Mouse (Mus musculus) embryo, embryonic 10.5 days (tissue): ENCODE measurements around the gene Atg10.
A peak's percentile ranks its signal among the peaks of the same experiment; 100 is the strongest.
"Not testable (repeated sequence)": the region's sequence is repeated elsewhere in the genome, so short reads cannot be mapped to it uniquely, and the experiment has no call there.

ENCODE experiments used
- DNase-seq: peaks from one replicate; pipeline ENCODE4 v3.0.0-alpha.2; 2015; ENCODE audit warnings: low spot score

Gene Atg10

DNA sequence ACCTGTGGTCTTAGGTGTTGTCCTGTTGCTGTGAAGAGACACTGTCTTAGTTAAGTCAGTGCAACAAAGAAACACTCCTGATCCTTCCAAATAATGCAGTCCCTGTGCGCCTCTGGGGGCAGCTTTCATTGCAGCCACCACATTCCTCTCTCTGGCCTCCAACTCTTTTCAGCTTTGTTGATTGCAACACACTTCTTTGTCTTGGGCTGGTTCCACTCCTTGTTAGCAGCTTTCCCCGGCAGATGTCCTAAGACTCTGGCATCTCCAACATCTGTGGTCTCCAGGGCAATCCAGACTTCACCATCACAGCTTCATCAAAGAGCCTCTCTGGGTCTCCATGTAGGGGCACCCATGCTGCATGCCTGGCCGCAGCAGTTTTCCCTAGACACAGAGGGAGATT is 290.5 kb downstream of the Atg10 start:
- DNase-seq = no peak

DNA sequence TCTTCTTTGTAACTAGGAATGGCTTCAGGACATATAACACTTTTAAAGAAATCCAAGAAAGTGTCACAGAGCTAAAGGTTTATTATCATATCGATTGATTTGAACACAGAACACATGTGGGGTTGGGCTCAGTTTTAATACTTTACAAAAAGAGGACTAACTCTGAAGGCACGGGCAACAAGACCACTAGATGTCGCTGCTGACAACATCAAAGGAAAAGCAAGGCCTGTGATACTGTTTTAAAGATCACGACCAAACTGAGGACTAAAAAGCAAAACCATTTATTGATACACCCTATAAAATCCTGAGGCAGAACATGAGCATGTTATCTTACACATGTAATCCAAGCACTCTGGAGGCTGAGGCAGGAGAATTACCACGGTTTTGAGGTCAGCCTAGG is 293.9 kb downstream of the Atg10 start:
- DNase-seq = peak; percentile 86

DNA sequence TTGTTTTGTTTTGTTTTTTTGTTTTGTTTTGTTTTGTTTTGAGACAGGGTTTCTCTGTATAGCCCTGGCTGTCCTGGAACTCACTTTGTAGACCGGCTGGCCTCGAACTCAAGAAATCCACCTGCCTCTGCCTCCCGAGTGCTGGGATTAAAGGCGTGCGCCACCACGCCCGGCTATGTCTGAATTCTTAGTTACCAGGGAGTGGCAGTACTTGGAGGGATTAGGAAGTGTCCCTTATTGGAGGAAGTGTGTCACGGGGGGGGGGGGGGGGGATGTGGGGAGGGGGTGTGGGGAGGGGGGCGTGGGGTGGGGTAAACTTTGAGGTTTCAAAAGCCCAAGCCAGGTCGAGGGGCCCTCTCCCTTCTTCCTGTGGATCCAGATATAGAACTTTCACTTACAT is 295.5 kb downstream of the Atg10 start:
- not testable (repeated sequence) for DNase-seq

DNA sequence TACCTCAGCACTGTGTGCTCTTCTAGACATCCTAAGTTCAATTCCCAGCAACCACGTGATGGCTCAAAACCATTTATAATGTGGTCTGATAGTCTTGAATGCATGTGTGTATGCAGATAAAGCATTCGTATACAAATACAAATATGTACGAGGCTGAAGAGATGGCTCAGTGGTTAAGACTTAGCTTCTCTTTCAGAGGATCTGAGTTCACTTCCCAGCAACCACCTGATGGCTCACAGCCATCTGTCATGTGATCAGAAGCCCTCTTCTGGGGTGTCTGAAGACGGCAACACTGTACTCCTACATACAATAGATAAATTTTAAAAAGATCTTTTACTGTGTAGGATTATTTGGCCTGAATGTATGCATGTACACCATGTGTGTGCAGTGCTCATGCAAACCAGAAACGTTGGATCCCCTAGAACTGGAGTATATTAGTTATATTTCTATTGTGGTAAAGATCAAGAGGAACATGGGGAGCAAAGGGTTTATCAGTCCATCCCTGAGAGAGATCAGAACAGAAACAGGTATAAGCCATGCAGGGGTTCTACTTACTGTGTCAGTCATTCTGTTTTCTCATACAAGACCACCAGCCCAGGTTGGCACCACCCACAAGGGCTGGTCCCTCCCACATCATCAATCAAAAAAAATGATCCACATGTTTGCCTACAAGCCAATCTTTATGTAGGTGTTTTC is 296.7 kb downstream of the Atg10 start:
- DNase-seq = no peak

DNA sequence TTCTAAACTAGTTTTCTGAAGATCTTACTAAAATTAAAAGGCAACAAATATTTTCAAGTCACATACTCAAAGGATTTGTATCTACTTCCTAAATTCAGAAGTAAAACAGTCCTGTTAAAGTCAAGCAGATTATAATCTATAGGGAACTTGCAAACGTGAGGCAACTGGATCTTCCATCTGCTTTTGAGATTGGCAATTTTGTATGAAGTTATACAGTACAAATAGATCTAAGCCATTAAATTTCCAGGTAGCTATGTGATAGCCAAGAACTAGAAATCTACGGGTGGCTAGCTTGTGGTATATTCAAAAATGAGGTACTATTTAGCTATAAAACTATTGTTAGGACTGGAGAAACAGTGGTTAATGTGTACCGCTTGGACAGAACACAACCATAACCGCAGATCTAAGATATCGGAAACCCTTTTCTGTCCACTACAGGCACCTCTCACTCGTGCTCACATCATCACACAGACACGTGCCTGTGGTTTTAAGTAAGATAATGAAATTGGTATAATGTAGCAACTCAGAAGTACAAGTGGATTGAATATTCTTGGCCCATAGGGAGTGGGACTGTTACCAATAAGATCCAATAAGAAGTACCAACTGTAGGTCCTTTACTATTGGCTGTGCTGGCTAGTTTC is 297.5 kb downstream of the Atg10 start:
- peak; percentile 18 for DNase-seq

DNA sequence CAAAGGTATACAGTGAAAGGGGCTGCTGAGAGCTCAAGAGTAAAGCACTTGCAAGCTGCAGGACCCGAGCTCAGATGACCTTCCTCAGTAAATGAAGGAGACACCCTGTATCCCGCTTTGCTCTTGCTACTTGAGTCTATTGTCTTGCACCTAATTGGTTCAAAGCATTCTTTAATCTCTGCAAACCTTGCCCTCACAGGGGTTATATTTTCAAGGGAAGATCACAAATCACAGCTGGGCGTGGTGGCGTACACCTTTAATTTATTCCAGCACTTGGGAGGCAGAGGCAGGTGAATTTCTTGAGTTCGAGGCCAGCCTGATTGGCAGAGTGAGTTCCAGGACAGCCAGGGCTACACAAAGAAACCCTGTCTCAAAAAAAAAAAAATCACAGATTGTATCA is 298.6 kb downstream of the Atg10 start:
- no peak for DNase-seq

DNA sequence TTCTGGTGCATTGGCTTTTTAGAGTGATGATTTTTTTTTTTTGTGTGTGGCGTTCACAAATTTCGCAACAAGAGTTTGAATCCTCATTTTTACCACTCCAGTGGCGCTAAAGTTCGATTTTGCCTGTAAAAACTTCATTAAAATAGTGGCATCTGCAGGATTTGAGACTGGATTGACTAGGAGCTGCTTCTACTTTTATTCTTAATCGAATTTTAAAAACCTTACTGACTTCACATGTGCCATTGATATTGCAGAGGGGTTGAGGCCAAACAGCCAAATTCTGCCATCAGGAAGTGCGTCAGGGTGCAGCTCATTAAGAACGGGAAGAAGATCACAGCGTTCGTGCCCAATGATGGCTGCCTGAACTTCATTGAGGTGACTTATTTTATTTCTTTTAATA is 299.7 kb downstream of the Atg10 start:
- no peak for DNase-seq

DNA sequence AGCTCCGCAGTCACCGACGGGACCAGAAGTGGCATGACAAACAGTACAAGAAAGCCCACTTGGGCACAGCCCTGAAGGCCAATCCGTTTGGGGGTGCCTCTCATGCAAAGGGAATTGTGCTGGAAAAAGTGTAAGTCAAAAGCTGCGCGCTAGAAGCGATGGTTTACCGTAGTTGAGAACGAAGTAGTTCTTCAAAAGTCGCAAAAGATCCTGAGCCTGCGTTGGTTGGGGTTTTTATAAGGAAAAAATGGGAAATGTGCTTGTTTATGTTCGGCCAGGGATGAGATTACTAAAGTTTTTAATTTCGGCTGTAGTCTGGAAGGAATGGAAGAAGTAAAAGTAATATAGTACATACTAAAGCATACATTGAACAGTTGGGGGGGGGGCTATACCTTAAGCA is 300.2 kb downstream of the Atg10 start:
- peak; percentile 14 for DNase-seq

DNA sequence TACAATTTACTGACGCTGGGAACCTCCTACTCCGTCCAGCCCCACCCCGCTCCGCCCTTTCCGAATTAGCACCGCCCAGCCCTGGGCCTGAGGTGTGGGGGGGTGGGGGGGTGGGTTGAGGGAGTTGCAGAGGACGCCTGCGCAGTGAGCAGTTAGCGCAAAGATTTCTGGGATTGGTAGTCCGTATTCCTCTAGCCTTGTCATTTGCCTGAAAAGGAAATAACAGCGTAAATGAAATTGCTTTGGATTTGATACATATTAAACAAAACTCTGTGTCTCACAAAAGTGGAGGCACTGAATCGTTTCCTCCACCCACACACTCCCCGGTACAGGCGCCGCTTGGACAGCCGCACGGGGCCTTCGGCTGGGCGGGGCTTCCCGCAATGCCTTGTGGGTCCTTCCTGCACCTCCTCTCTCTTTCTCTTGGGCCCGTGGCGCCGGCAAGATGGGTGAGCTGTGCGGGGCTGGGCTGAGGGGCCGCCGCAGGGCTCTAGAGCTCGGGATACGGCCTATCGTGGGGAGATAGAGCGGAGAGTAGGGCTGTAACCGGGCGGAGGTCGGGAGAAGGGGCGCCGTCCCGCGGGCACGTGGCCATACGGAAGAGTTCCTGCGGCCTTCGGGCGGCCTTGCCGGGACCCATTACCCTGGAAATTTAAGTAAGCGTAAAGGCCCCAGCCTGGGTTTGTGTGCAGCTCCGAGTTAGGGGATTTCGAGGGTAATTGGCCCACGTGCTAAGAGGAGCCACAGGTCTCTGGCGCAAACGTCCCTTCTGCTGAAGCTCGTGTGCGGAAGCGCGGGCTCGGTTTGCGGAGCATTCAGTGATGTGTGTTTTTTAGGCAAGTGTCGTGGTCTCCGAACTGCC is 300.8 kb downstream of the Atg10 start, which contains the start of gene Rps23:
Rps23 (plus strand) TSS at position 208 of the 862 bp plus-strand sequence.
- DNase-seq = peak; percentile 96

DNA sequence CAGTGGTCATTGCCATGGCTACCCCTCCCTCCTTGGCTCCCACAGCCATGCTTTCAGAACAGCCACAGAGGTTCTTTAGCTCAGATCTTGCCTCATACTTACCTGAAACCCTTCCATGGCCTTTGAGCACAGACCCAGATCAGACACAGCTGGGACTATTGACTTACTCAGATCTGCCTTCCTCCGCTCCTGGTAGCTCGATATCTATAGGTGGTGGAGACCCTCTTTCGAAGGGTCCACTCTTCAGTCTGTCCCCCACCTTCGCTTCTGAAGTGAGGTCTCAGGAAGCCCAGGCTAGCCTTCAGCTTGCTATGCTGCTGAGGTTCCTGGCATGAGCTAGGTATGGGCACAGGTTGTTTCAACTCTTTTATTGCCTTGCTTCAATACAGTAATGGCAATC is 309.0 kb downstream of the Atg10 start:
- DNase-seq = no peak

DNA sequence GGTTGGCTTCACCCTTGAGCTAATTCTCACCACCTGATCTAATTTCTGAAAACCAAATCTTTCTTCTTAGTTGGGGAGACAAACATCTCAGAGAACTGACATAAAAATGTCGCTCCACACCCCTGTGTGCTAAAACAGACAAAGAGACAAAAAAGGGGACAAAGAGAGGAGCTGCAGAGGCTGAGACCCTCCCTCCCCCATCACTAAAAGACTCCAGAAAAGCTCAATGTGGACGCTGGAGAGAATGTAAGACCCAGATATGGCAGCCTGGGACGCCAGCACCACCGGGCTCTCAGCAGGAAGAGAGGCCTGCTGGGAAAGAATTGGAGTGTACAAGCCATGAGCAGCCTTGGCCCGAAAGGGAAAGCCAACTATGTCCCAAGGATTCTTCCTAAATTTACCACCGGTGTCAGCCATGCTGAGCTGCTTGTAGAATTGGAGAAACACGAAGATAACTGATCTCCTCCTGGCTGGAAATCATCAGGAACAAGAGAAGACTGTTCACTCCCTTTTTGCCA is 310.0 kb downstream of the Atg10 start:
- no peak for DNase-seq

DNA sequence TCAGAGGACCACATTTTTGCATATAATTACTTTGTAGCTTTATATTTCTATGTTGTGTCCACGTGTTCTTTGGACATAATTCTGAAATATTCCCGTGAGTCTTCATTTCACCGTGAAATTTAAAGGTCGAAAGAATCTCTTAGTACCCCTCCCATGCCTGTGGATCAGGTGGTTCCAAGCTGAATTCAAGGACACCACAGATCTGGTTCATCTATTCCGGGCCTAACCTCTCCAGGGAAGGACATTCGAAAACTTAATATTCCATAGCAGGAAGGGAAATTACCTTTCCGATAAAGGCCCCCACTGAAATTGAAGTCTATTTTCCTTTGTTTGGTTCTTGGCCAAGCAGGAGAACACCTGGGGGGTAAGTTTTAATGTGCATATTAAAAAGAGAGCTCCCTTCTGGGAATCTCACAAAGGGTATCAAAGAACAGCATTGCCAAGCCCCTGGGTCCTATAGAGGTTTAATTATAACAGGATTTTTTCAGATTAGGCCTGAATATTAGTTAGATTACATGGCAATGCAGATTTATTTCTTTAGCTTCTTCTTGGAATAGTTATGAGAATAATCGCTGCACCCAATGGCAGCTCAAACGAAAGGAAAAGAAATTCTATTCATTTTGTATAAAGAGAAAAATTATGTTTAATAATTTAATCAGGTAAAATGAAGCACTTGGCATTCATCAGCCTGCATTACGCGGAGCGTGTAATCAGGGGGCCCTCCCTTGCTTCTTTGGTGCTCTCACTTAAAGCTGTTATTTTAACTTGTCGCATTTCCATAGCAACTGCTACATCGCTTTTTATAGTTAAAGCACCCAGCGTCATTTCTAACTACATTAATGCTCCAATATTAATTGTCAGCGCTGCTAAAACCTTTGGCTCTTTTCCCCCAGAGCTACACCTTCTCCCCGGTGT is 310.8 kb downstream of the Atg10 start:
- no peak for DNase-seq

DNA sequence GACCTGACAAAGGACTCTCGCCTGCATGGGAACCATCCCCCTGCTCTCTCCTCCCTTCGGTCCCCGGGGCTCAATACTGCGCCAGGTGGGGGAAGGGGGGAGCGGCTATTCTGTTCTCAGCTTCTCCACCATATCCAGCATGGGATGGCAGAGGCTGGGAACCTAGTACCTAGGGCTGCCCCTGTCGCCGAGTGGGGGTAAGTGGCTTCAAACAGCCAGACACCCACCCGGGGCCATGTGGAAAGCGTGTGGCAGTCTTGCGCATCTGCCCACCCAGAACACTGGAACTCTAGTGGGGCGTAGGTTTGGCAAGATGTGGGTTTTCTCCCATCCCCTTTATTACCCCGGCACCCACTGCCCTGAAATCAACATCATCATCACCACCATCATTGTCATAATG is 316.4 kb downstream of the Atg10 start:
- DNase-seq = no peak

DNA sequence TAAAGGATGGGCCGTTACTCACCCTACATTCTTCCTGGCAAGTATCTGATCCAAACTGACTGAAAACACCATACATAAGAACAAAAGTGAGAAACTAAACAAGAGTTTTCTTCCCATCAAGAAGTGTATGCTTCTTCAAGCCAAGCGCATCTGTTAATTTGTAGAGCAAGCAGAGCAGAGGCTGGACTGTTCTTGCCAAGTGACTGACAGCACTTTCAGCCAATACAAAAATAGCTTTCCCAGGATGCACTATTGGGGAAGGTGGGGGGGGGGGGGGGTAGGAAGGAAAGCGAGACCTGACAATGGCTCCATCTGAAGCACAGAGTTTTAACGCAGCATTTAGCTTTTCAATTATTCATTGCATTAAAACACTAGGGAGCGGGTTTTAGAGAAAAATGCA is 318.6 kb downstream of the Atg10 start, which contains the start of gene Atp6ap1l:
Atp6ap1l (minus strand) TSS at position 180 of the 400 bp plus-strand sequence.
- no peak for DNase-seq

DNA sequence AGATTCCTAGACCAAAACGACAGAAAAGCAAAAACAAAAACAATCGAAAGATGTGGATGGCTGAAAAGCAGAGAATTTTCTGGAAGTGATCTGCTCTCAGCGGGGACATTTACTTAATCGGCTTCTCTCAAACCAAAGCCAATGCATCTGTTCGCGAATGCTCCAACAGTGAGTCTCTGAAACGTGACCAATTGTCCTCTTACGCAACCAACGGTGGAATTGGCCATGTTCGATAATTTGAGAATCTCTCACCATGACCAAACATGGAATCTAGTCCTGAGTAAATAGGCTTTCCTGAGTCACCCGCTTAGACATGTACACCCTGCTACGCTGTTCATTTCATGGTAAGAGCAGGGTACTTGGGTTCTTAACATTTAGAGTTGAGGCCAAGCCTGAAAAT is 326.9 kb downstream of the Atg10 start:
- DNase-seq = no peak

DNA sequence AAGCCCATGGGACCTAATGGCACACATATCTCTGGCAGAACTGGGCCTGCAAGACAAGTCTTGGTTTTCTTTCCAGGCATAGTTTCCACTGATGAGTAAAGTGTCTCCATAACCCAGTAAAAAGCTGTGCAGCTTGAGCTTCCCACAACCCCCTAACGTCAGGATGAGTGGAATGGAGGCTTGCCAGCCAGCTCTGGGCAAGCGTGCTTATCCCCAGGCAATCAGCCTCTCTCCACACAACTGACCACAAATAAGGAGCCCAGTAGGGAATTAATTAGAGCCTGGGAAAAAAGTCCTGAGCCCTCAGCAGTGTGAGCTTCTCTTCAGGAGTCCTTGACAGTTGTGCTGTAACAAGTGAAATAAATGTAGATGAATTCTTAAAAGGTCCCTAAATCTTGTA is 327.7 kb downstream of the Atg10 start:
- DNase-seq = no peak

DNA sequence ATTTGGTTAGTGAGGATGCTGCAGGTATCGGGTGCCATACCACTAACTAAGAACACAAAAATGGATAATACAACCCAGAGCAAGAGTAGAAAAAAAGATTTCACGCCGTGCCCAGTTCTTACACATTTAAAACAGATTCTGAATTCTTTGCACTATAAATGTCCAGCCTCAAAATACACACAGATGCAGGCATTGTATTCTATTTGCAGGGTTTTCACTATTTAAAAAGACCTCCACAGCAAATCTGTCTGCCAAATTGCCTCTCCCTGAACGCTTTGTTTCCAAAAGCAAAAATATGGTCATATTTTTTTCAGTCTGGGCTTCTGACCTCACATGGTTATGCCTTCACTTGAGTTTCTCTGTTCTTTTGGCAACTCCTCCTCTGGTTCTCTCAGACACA is 328.9 kb downstream of the Atg10 start:
- DNase-seq = no peak

DNA sequence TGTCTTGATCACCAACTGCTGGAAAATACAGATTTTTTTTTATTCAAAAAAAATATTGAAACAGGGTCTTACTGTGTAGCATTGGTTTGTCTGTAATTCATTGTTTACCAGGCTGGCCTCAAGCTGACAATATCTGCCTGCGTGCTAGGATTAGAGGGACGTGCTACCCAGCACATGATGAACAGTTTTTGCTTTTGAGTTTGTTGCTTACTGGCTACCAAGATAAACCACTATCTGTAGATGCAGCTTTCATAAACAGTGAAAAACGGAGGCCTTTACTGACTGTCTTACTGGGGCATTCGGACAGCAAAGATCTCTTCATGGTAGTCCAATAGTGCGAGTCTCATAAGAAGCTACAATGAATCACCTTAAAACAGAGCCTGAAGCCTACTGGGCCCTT is 333.7 kb downstream of the Atg10 start:
- no peak for DNase-seq

DNA sequence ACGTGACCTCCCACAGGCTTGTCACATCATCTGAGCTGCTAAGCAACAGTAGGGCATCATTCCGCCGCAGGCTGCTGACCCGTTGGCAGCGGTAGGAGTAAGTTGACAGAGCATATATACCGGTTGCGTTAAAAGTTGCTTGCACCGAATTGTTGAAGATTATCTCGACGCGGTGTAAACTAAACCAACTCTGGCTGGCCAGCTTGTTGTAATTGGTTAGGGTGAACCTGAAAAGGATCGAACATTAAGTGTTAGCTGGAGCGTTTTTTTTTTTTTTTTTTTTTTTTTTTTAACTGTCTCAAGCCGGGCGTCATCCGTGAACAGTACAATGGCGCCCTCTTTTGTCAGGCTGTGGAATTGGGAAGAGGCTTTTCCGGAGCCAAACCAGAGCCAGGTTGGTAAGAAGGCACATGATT is 337.2 kb downstream of the Atg10 start:
- DNase-seq = peak; percentile 89

DNA sequence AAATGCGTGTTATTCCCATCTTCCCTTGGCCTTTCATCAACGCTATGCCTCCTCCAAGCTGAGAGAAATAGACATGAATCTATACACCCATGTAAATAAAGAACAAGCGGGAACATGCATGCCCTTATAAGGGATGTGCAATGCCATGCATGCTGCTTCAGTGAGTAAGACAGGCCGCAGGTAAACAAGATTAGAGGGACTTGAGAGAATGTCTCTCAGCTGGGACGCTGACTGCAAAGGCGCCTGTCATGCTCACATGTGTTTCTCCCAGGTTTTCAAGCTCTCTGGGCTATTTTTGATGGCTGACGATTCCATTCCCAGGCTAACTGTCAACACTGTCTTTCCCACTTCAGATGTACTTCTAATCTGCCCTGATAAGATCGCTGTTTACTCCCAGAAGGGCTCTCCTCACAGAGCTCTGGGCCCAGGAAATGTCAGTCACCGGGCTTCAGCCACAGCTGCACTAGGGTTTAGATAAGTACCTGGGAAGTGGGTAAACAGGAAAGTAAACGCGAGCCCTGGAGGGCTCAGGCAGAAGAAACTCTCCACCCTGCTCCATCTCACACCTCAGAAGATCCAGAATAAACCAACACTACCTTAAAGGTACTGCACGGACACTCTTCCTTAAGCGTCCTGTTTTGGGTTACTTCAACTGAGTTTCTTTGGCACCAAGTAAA is 337.8 kb downstream of the Atg10 start:
- peak; percentile 11 for DNase-seq
